Mouse (Mus musculus): Measurements from ENCODE around the gene Psg17. TPM values are rescaled to one million over a fixed set of nuclear protein-coding genes. Genes with fewer than 3 reads are reported as not detected.
A peak's percentile ranks its signal among the peaks of the same experiment; 100 is the strongest.
"Not testable (repeated sequence)": the region's sequence is repeated elsewhere in the genome, so short reads cannot be mapped to it uniquely, and the experiment has no call there.

Psg17 gene
- 0.14 TPM in 1 of 2 replicates, not detected in the other for polyA plus RNA-seq (2015; fragmentation: Nextera tagmentation; extraction: Ambion mirVana)

- H3K36me3 ChIP-seq: no peaks in the 10 kb centered on the region
- 76% methylated on average over 3 of the region's 3 CpGs for WGBS
- no peak for ATAC-seq (ENCODE audit: low FRiP score)
- H3K4me3 ChIP-seq (replicated peaks): no peak within 1 kb of the TSS
- H3K9me3 ChIP-seq (replicated peaks): no peaks in the 10 kb centered on the region
- H3K27ac ChIP-seq (replicated peaks): no peak within 1 kb of the TSS
- H3K27me3 ChIP-seq (replicated peaks): no peaks in the 10 kb centered on the region
- H3K9ac ChIP-seq (replicated peaks): no peak within 1 kb of the TSS
- H3K4me2 ChIP-seq: no peak within 1 kb of the TSS
- no peaks in the 10 kb centered on the region for H3K4me1 ChIP-seq
These were observed at the start of gene Psg17 for GRCm38 (mm10) chr7:18821507-18821906. Gene Psg17 (minus strand): TSS chr7:18821607.

- H3K9ac ChIP-seq (replicated peaks); H3K27me3 ChIP-seq (replicated peaks); H3K9me3 ChIP-seq (replicated peaks); ATAC-seq (ENCODE audit: low FRiP score); H3K27ac ChIP-seq (replicated peaks); H3K4me3 ChIP-seq (replicated peaks); H3K4me1 ChIP-seq; H3K4me2 ChIP-seq; H3K36me3 ChIP-seq: not testable (repeated sequence)
- WGBS: 88% methylated on average over 1 of the region's 8 CpGs
These were observed 49.6 kb upstream of the Psg17 start, which contains the start of gene Pglyrp1 for GRCm38 (mm10) chr7:18871031-18871430. Gene Pglyrp1 (plus strand): TSS chr7:18871331.

GRCm38 (mm10) chr7:18868491-18868890 is 47.1 kb upstream of the Psg17 start:
- no peak overlapping the region for H3K4me2 ChIP-seq
- no peaks in the 10 kb centered on the region for H3K36me3 ChIP-seq
- WGBS: 91% methylated on average over 2 of the region's 2 CpGs
- H3K4me3 ChIP-seq (replicated peaks): no peak overlapping the region
- no peak overlapping the region for H3K9ac ChIP-seq (replicated peaks)
- ATAC-seq (ENCODE audit: low FRiP score): no peak
- no peak overlapping the region for H3K27ac ChIP-seq (replicated peaks)
- H3K27me3 ChIP-seq (replicated peaks): no peaks in the 10 kb centered on the region
- peaks cover 6% of the 10 kb centered on the region; the same call in 1 of the 2 replicates for H3K4me1 ChIP-seq
- H3K9me3 ChIP-seq (replicated peaks): no peaks in the 10 kb centered on the region

GRCm38 (mm10) chr7:18862801-18863200 is 41.4 kb upstream of the Psg17 start:
- Histone ChIP-seq H3K9ac (replicated peaks) (no peak overlapping the region), H3K9me3 (replicated peaks) (no peaks in the 10 kb centered on the region), H3K4me2 (no peak overlapping the region), H3K4me1 (no peaks in the 10 kb centered on the region), H3K27me3 (replicated peaks) (no peaks in the 10 kb centered on the region), H3K27ac (replicated peaks) (no peak overlapping the region), H3K36me3 (no peaks in the 10 kb centered on the region), H3K4me3 (replicated peaks) (no peak overlapping the region)
- 93% methylated on average over 6 of the region's 6 CpGs for WGBS
- no peak for ATAC-seq (ENCODE audit: low FRiP score)

GRCm38 (mm10) chr7:18858310-18858916 is 37.0 kb upstream of the Psg17 start:
- 82% methylated on average over 5 of the region's 5 CpGs for WGBS
- Histone ChIP-seq H3K27ac (replicated peaks) (0 out of 2 replicates have a peak overlapping the region, but pooled peaks have one; percentile 28), H3K36me3 (no peaks in the 10 kb centered on the region), H3K9ac (replicated peaks) (no peak overlapping the region), H3K9me3 (replicated peaks) (no peaks in the 10 kb centered on the region), H3K4me2 (no peak overlapping the region), H3K4me3 (replicated peaks) (no peak overlapping the region), H3K4me1 (no peaks in the 10 kb centered on the region), H3K27me3 (replicated peaks) (no peaks in the 10 kb centered on the region)
- ATAC-seq (ENCODE audit: low FRiP score): no peak

- no peak overlapping the region for H3K4me3 ChIP-seq (replicated peaks)
- WGBS: 90% methylated on average over 1 of the region's 1 CpGs
- ATAC-seq (ENCODE audit: low FRiP score): no peak
These were observed 27.0 kb upstream of the Psg17 start for GRCm38 (mm10) chr7:18848395-18848794.

GRCm38 (mm10) chr7:18844811-18845210 is 23.4 kb upstream of the Psg17 start:
- Histone ChIP-seq H3K36me3 (no peaks in the 10 kb centered on the region), H3K9me3 (replicated peaks) (no peaks in the 10 kb centered on the region), H3K27me3 (replicated peaks) (no peaks in the 10 kb centered on the region), H3K4me3 (replicated peaks) (no peak overlapping the region), H3K27ac (replicated peaks) (no peak overlapping the region), H3K9ac (replicated peaks) (no peak overlapping the region), H3K4me1 (peaks cover 10% of the 10 kb centered on the region), H3K4me2 (no peak overlapping the region)
- no peak for ATAC-seq (ENCODE audit: low FRiP score)
- 25% methylated on average over 5 of the region's 5 CpGs for WGBS

More at GRCm38 (mm10) chr7:18848395-18848794, 27.0 kb upstream of the Psg17 start:
- Histone ChIP-seq H3K36me3 (no peaks in the 10 kb centered on the region), H3K9ac (replicated peaks) (no peak overlapping the region), H3K4me2 (no peak overlapping the region), H3K27me3 (replicated peaks) (no peaks in the 10 kb centered on the region), H3K4me1 (no peaks in the 10 kb centered on the region), H3K9me3 (replicated peaks) (no peaks in the 10 kb centered on the region), H3K27ac (replicated peaks) (no peak overlapping the region)

GRCm38 (mm10) chr7:18841174-18841567 is 19.8 kb upstream of the Psg17 start:
- Histone ChIP-seq H3K4me2 (peak overlapping the region; percentile 67), H3K4me1 (peaks cover 11% of the 10 kb centered on the region), H3K9ac (replicated peaks) (no peak overlapping the region), H3K4me3 (replicated peaks) (peak overlapping the region; percentile 20; the same call in 1 of the 2 replicates), H3K27ac (replicated peaks) (peak overlapping the region; percentile 64; the same call in 1 of the 2 replicates), H3K9me3 (replicated peaks) (no peaks in the 10 kb centered on the region), H3K36me3 (no peaks in the 10 kb centered on the region), H3K27me3 (replicated peaks) (no peaks in the 10 kb centered on the region)
- WGBS: 70% methylated on average over 1 of the region's 1 CpGs
- ATAC-seq (ENCODE audit: low FRiP score): 0 out of 2 replicates have a peak, but pooled peaks have one; percentile 11

- peak overlapping the region; percentile 79 for H3K27ac ChIP-seq (replicated peaks)
- peak overlapping the region; percentile 67 for H3K4me2 ChIP-seq
- H3K4me1 ChIP-seq: peaks cover 11% of the 10 kb centered on the region
- H3K36me3 ChIP-seq: no peaks in the 10 kb centered on the region
- 4% methylated on average over 14 of the region's 17 CpGs for WGBS
- peak overlapping the region; percentile 40 for H3K4me3 ChIP-seq (replicated peaks)
- H3K9ac ChIP-seq (replicated peaks): peak overlapping the region; percentile 47
- peak; percentile 83 for ATAC-seq (ENCODE audit: low FRiP score)
- no peaks in the 10 kb centered on the region for H3K27me3 ChIP-seq (replicated peaks)
- H3K9me3 ChIP-seq (replicated peaks): no peaks in the 10 kb centered on the region
These were observed 19.2 kb upstream of the Psg17 start for GRCm38 (mm10) chr7:18840386-18841173.

GRCm38 (mm10) chr7:18839865-18840264 is 18.5 kb upstream of the Psg17 start, which contains the start of gene Mill2:
Gene Mill2 (plus strand): TSS chr7:18839966.
- H3K4me3 ChIP-seq (replicated peaks): peak within 1 kb of the TSS; percentile 40
- H3K27ac ChIP-seq (replicated peaks): peak within 1 kb of the TSS; percentile 79
- ATAC-seq (ENCODE audit: low FRiP score): peak; percentile 53; the same call in 1 of the 2 replicates
- peak within 1 kb of the TSS; percentile 67 for H3K4me2 ChIP-seq
- peak within 1 kb of the TSS; percentile 47 for H3K9ac ChIP-seq (replicated peaks)
- H3K4me1 ChIP-seq: peaks cover 11% of the 10 kb centered on the region
- no peaks in the 10 kb centered on the region for H3K9me3 ChIP-seq (replicated peaks)
- H3K36me3 ChIP-seq: no peaks in the 10 kb centered on the region
- 27% methylated on average over 3 of the region's 3 CpGs for WGBS
- no peaks in the 10 kb centered on the region for H3K27me3 ChIP-seq (replicated peaks)

GRCm38 (mm10) chr7:18832298-18832697 is 10.9 kb upstream of the Psg17 start:
- Histone ChIP-seq H3K4me2 (no peak overlapping the region), H3K4me1 (no peaks in the 10 kb centered on the region), H3K27me3 (replicated peaks) (no peaks in the 10 kb centered on the region), H3K4me3 (replicated peaks) (no peak overlapping the region), H3K9ac (replicated peaks) (no peak overlapping the region), H3K27ac (replicated peaks) (no peak overlapping the region), H3K36me3 (no peaks in the 10 kb centered on the region), H3K9me3 (replicated peaks) (no peaks in the 10 kb centered on the region)
- WGBS: 52% methylated on average over 13 of the region's 13 CpGs
- ATAC-seq (ENCODE audit: low FRiP score): no peak

- no peak overlapping the region for H3K9ac ChIP-seq (replicated peaks)
- H3K9me3 ChIP-seq (replicated peaks): no peaks in the 10 kb centered on the region
- 82% methylated on average over 7 of the region's 7 CpGs for WGBS
- no peak overlapping the region for H3K27ac ChIP-seq (replicated peaks)
- H3K4me2 ChIP-seq: no peak overlapping the region
- H3K36me3 ChIP-seq: no peaks in the 10 kb centered on the region
- no peaks in the 10 kb centered on the region for H3K4me1 ChIP-seq
- H3K4me3 ChIP-seq (replicated peaks): no peak overlapping the region
- no peaks in the 10 kb centered on the region for H3K27me3 ChIP-seq (replicated peaks)
- ATAC-seq (ENCODE audit: low FRiP score): no peak
These were observed 8.1 kb upstream of the Psg17 start for GRCm38 (mm10) chr7:18829545-18829944.
